Mouse (Mus musculus): ENCODE measurements at regions not wholly inside any gene's neighbourhood (a gene's known extent, or its start where the extent isn't known, plus 50 kb on each side); places are given as distances from the start of the nearest gene placed in this dataset.

DNA sequence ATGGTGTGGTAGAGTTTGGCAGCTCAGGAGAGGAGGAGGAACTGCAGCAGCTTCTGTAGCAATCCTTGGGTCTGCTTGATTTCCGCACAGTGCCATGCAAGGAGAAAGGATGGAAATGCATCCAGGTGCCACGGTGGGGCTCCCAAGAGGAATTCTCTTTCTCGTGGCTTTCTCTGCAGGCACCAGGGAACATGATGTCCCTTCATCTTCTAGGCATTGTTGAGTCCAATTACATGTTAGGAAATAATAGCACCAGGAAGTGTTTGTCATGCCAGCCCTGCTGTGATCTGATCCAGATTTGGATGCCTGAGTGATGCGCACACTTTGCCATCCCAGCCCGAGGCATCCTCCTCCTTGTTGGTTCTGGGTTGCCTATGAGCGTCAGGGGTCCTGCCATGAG lies 72.6 kb upstream of the Agap1 start:
- no peak for DNase-seq (ENCODE audit: low spot score in 2 of 2)

DNA sequence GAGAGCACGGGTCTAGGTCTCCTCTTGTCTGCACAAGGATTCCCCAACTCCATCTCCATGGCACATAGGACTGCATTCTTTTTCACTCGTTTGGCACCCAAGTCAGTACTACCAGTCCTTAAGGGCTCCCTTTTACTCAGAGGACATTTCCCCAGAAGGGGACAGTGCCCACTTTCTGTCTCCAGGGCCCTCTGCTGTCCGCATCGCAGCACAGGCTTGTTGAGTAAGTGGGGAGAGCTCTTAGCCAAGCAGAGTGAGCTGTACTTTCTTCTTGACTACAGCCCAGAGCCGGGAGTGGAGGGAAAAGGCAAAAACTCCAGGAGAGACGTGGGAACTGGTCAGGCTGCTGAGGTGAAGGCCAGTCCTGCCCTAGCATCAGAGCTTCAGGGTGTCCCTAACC lies 69.5 kb upstream of the Agap1 start:
- DNase-seq (ENCODE audit: low spot score in 2 of 2) = no peak

DNA sequence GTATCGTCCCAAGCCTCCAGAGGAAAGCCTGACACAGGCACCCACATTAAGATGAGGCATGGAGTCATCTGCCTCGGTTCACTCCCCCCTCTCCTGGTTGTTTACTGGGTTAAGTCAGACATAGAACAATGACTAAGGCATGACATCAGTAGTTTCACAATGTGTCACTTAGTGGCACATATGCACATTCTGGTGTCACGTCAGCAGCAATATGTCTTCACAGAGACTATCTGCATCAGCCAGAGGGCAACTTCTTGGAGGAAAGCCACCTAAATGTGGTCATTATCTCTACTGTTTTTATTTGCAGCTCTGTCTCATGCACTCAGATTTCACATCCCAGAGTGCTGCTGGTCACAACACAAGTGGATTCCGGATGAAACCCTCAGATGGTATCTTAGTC lies 61.9 kb upstream of the Agap1 start:
- no peak for DNase-seq (ENCODE audit: low spot score in 2 of 2)

DNA sequence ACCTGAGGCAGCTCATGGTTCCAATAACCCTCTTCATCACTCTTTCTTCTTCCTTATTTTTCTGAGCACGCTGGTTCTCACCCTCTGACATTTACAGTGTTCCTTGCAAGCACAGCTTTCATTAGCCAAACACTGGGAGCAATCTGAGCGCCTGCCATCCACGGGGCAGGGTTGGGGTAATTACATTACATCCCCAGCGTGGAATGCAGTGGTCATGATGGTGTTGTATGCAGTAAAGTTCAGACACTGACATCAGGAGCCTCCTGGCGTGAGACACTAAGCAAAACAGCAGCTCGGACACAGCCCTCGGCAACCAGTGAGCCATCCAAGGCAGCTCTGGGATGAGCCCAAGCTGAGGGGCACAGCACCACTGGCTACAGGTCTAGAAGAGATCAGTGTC lies 60.1 kb upstream of the Agap1 start:
- DNase-seq (ENCODE audit: low spot score in 2 of 2) = no peak

DNA sequence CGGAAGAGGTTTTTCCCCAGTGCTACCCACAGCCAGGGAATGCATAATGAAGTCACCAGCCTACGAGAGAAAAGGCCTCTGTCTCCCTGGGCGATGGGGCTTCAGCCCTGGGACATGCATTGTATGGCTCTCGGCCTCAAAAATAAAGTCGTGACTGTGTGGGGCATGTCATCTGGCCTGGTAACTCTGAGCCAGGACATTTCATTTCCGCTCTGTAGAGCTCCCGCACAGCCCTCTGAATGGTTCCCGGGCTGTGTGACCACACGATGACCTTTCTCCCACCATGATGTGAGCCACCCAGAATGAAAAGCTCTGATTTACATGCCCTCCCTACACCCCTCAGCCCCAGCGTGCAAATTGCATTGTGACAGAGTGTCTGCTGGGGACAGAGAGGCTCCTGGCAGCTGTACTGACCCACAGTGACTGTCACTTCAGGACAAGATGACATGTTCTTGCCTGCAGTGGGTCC lies 53.8 kb upstream of the Agap1 start:
- DNase-seq (ENCODE audit: low spot score in 2 of 2) = no peak

DNA sequence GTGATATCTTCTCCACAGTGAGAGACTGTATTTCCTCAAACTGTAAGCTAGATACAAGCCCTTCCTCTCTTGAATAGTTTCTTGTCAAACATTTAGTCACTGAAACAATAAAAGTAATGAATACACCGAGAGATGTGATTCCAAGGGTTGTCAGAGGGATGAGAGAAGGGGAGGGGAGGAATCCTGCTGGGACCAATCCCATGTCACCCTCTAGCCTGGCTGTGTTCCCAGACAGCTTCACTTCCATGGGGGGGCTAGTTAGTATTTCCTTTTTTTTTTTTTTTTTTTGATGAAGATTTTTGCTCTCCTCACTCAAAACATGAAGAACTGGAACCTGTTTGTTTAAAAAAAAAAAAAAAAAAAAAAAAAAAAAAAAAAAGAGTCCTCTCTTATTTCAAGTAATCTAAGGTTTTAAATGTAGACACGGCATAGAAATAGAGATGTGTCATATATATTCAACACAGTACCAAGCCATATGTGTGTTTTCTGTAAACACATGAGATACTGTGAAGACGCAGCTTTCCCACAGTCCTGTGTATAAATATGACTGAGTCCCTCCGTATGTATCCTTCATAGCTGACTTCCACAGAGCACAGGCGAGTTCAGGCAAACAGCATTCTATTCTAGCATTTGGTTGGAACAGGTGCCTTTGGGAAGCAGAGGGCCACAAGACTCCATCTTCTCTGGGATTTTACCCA lies 51.9 kb upstream of the Agap1 start:
- DNase-seq (ENCODE audit: low spot score in 2 of 2) = no peak

DNA sequence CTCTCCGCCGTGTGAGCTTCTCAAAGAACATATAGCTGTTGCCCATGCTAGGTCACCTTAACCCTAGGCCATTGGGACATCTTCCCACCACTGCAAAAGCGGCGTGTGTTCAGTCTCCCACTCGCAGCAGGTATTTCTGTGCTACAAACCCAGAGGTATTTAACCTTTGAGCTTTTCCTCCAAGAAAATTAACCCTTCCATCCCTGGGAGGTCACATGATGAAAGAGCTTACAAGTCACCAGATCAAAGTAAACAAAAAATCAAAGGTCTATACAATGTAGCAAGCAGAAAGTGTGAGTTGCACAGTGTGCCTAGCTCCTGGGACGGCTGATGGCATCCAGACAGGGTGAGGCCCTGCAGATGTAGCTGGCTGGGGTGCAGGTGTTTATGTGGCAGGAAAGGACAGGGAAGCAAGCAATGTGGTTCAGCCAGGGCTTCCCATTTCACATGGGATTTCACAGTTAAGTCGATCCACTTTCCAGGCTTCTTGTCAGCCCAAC lies 51.0 kb upstream of the Agap1 start:
- DNase-seq (ENCODE audit: low spot score in 2 of 2) = no peak

All from spleen, postnatal 14 days (tissue).